Mouse (Mus musculus): ENCODE results near the gene Tmem246.

GRCm38 (mm10) chr4:49622272-49622671 is 24.6 kb upstream of the Tmem246 start:
- no peak for TF ChIP-seq CTCF (IDR thresholded peaks at IDR 0.05)
- no peak for TF ChIP-seq EP300 (IDR thresholded peaks at IDR 0.05; ENCODE audit: insufficient read depth, low read depth, low read length)
- TF ChIP-seq POLR2A (IDR thresholded peaks at IDR 0.05; ENCODE audit: insufficient read depth, low read depth, low read length): no peak

Measured in heart, adult 2 months (tissue).